Mouse (Mus musculus): ENCODE data around the gene Olfr703. TPM values are rescaled to one million over a fixed set of nuclear protein-coding genes. Genes with fewer than 3 reads are reported as not detected.

Olfr703 gene
- not detected in 2 replicates for polyA plus RNA-seq (2015; fragmentation: Nextera tagmentation; extraction: Ambion mirVana)

- Histone ChIP-seq H3K9me3 (no peaks in the 10 kb centered on the region), H3K9ac (no peak within 1 kb of the TSS), H3K27ac (replicated peaks) (no peak within 1 kb of the TSS), H3K27me3 (no peaks in the 10 kb centered on the region), H3K36me3 (no peaks in the 10 kb centered on the region), H3K4me3 (no peak within 1 kb of the TSS), H3K4me2 (no peak within 1 kb of the TSS), H3K4me1 (replicated peaks) (no peaks in the 10 kb centered on the region)
- 67% methylated on average over 2 of the region's 2 CpGs for WGBS
- ATAC-seq (ENCODE audit: low read depth): no peak
Measured at GRCm38 (mm10) chr7:106843060-106843459, at the start of gene Olfr703. Olfr703 (plus strand) TSS chr7:106843360.

- H3K9ac ChIP-seq: no peak within 1 kb of the TSS
- H3K4me2 ChIP-seq: no peak within 1 kb of the TSS
- no peaks in the 10 kb centered on the region for H3K27me3 ChIP-seq
- H3K4me3 ChIP-seq: no peak within 1 kb of the TSS
- 90% methylated on average over 1 of the region's 1 CpGs for WGBS
- H3K4me1 ChIP-seq (replicated peaks): no peaks in the 10 kb centered on the region
- H3K9me3 ChIP-seq: no peaks in the 10 kb centered on the region
- no peaks in the 10 kb centered on the region for H3K36me3 ChIP-seq
- no peak for ATAC-seq (ENCODE audit: low read depth)
- no peak within 1 kb of the TSS for H3K27ac ChIP-seq (replicated peaks)
Measured at GRCm38 (mm10) chr7:106808734-106809133, 34.4 kb upstream of the Olfr703 start, which contains the start of gene Olfr700. Olfr700 (minus strand) TSS chr7:106808834.

- Histone ChIP-seq H3K9me3 (no peaks in the 10 kb centered on the region), H3K4me3 (no peak within 1 kb of the TSS), H3K9ac (no peak within 1 kb of the TSS), H3K4me2 (no peak within 1 kb of the TSS), H3K27ac (replicated peaks) (no peak within 1 kb of the TSS), H3K4me1 (replicated peaks) (no peaks in the 10 kb centered on the region), H3K27me3 (no peaks in the 10 kb centered on the region), H3K36me3 (no peaks in the 10 kb centered on the region)
- WGBS: 87% methylated on average over 2 of the region's 2 CpGs
- no peak for ATAC-seq (ENCODE audit: low read depth)
Measured at GRCm38 (mm10) chr7:106813829-106814228, 29.3 kb upstream of the Olfr703 start, which contains the start of gene Olfr701. Olfr701 (plus strand) TSS chr7:106814129.

GRCm38 (mm10) chr7:106815775-106816174 lies 27.4 kb upstream of the Olfr703 start:
- Histone ChIP-seq H3K36me3 (no peaks in the 10 kb centered on the region), H3K4me2 (no peak overlapping the region), H3K9ac (no peak overlapping the region), H3K27ac (replicated peaks) (no peak overlapping the region), H3K4me1 (replicated peaks) (no peaks in the 10 kb centered on the region), H3K4me3 (no peak overlapping the region), H3K27me3 (no peaks in the 10 kb centered on the region), H3K9me3 (no peaks in the 10 kb centered on the region)
- 70% methylated on average over 2 of the region's 2 CpGs for WGBS
- ATAC-seq (ENCODE audit: low read depth): no peak

GRCm38 (mm10) chr7:106818414-106818813 lies 24.7 kb upstream of the Olfr703 start:
- Histone ChIP-seq H3K4me3 (no peak overlapping the region), H3K36me3 (no peaks in the 10 kb centered on the region), H3K9ac (no peak overlapping the region), H3K27me3 (no peaks in the 10 kb centered on the region), H3K4me1 (replicated peaks) (no peaks in the 10 kb centered on the region), H3K27ac (replicated peaks) (no peak overlapping the region), H3K9me3 (no peaks in the 10 kb centered on the region), H3K4me2 (no peak overlapping the region)
- no peak for ATAC-seq (ENCODE audit: low read depth)

GRCm38 (mm10) chr7:106833793-106834192 lies 9.4 kb upstream of the Olfr703 start, which contains the start of gene Olfr702:
Olfr702 (minus strand) TSS chr7:106833893.
- no peaks in the 10 kb centered on the region for H3K36me3 ChIP-seq
- no peaks in the 10 kb centered on the region for H3K4me1 ChIP-seq (replicated peaks)
- H3K4me3 ChIP-seq: no peak within 1 kb of the TSS
- no peaks in the 10 kb centered on the region for H3K27me3 ChIP-seq
- no peak within 1 kb of the TSS for H3K27ac ChIP-seq (replicated peaks)
- H3K4me2 ChIP-seq: no peak within 1 kb of the TSS
- H3K9me3 ChIP-seq: no peaks in the 10 kb centered on the region
- H3K9ac ChIP-seq: no peak within 1 kb of the TSS
- no peak for ATAC-seq (ENCODE audit: low read depth)

- no peak for ATAC-seq (ENCODE audit: low read depth)
- Histone ChIP-seq H3K4me1 (replicated peaks) (no peaks in the 10 kb centered on the region), H3K4me3 (no peak within 1 kb of the TSS), H3K9me3 (no peaks in the 10 kb centered on the region), H3K4me2 (no peak within 1 kb of the TSS), H3K36me3 (no peaks in the 10 kb centered on the region), H3K9ac (no peak within 1 kb of the TSS), H3K27ac (replicated peaks) (no peak within 1 kb of the TSS), H3K27me3 (no peaks in the 10 kb centered on the region)
Measured at GRCm38 (mm10) chr7:106862885-106863284, 19.7 kb downstream of the Olfr703 start, which contains the start of gene Olfr704. Olfr704 (plus strand) TSS chr7:106863185.

- Histone ChIP-seq H3K4me1 (replicated peaks) (no peaks in the 10 kb centered on the region), H3K36me3 (no peaks in the 10 kb centered on the region), H3K27me3 (no peaks in the 10 kb centered on the region), H3K4me3 (no peak within 1 kb of the TSS), H3K4me2 (no peak within 1 kb of the TSS), H3K9ac (no peak within 1 kb of the TSS), H3K27ac (replicated peaks) (no peak within 1 kb of the TSS), H3K9me3 (no peaks in the 10 kb centered on the region)
- ATAC-seq (ENCODE audit: low read depth): no peak
- WGBS: 86% methylated on average over 3 of the region's 3 CpGs
Measured at GRCm38 (mm10) chr7:106876791-106877190, 33.6 kb downstream of the Olfr703 start, which contains the start of gene Olfr705. Olfr705 (minus strand) TSS chr7:106876891.

GRCm38 (mm10) chr7:106888062-106888461 lies 44.9 kb downstream of the Olfr703 start, which contains the start of gene Olfr706:
Olfr706 (minus strand) TSS chr7:106888162.
- no peak within 1 kb of the TSS for H3K27ac ChIP-seq (replicated peaks)
- no peak within 1 kb of the TSS for H3K4me3 ChIP-seq
- no peaks in the 10 kb centered on the region for H3K4me1 ChIP-seq (replicated peaks)
- no peak for ATAC-seq (ENCODE audit: low read depth)
- H3K27me3 ChIP-seq: no peaks in the 10 kb centered on the region
- no peak within 1 kb of the TSS for H3K4me2 ChIP-seq
- H3K36me3 ChIP-seq: no peaks in the 10 kb centered on the region
- H3K9ac ChIP-seq: no peak within 1 kb of the TSS
- WGBS: 86% methylated on average over 2 of the region's 2 CpGs
- no peaks in the 10 kb centered on the region for H3K9me3 ChIP-seq

Other genes starting within 250 kb of the Olfr703 start
- gene Olfr693, start 162.8 kb upstream of the Olfr703 start, polyA plus RNA-seq (2015; fragmentation: Nextera tagmentation; extraction: Ambion mirVana): not detected in 2 replicates
- not detected in 2 replicates for gene Olfr694, start 151.5 kb upstream of the Olfr703 start, polyA plus RNA-seq (2015; fragmentation: Nextera tagmentation; extraction: Ambion mirVana)
- gene Olfr695, start 127.0 kb upstream of the Olfr703 start, polyA plus RNA-seq (2015; fragmentation: Nextera tagmentation; extraction: Ambion mirVana): not detected in 2 replicates
- not detected in 2 replicates for gene Olfr697, start 100.9 kb upstream of the Olfr703 start, polyA plus RNA-seq (2015; fragmentation: Nextera tagmentation; extraction: Ambion mirVana)
- not detected in 2 replicates for gene Olfr698, start 88.0 kb upstream of the Olfr703 start, polyA plus RNA-seq (2015; fragmentation: Nextera tagmentation; extraction: Ambion mirVana)
- gene Olfr699, start 50.2 kb upstream of the Olfr703 start, polyA plus RNA-seq (2015; fragmentation: Nextera tagmentation; extraction: Ambion mirVana): not detected in 2 replicates
- gene Olfr700, start 34.5 kb upstream of the Olfr703 start, polyA plus RNA-seq (2015; fragmentation: Nextera tagmentation; extraction: Ambion mirVana): not detected in 2 replicates
- not detected in 2 replicates for gene Olfr701, start 29.2 kb upstream of the Olfr703 start, polyA plus RNA-seq (2015; fragmentation: Nextera tagmentation; extraction: Ambion mirVana)
- gene Olfr702, start 9.5 kb upstream of the Olfr703 start, polyA plus RNA-seq (2015; fragmentation: Nextera tagmentation; extraction: Ambion mirVana): not detected in 2 replicates
- not detected in 2 replicates for gene Olfr704, start 19.8 kb downstream of the Olfr703 start, polyA plus RNA-seq (2015; fragmentation: Nextera tagmentation; extraction: Ambion mirVana)
- gene Olfr705, start 33.5 kb downstream of the Olfr703 start, polyA plus RNA-seq (2015; fragmentation: Nextera tagmentation; extraction: Ambion mirVana): not detected in 2 replicates
- gene Olfr706, start 44.8 kb downstream of the Olfr703 start, polyA plus RNA-seq (2015; fragmentation: Nextera tagmentation; extraction: Ambion mirVana): not detected in 2 replicates
- not detected in 2 replicates for gene Olfr707, start 57.9 kb downstream of the Olfr703 start, polyA plus RNA-seq (2015; fragmentation: Nextera tagmentation; extraction: Ambion mirVana)
- not detected in 2 replicates for gene Olfr1532-ps1, start 64.6 kb downstream of the Olfr703 start, polyA plus RNA-seq (2015; fragmentation: Nextera tagmentation; extraction: Ambion mirVana)
- gene Olfr709-ps1, start 88.9 kb downstream of the Olfr703 start, polyA plus RNA-seq (2015; fragmentation: Nextera tagmentation; extraction: Ambion mirVana): not detected in 2 replicates
- gene Olfr710, start 105.0 kb downstream of the Olfr703 start, polyA plus RNA-seq (2015; fragmentation: Nextera tagmentation; extraction: Ambion mirVana): not detected in 2 replicates
- gene Olfr6, start 120.6 kb downstream of the Olfr703 start, polyA plus RNA-seq (2015; fragmentation: Nextera tagmentation; extraction: Ambion mirVana): not detected in 2 replicates
- not detected in 2 replicates for gene Olfr711, start 132.1 kb downstream of the Olfr703 start, polyA plus RNA-seq (2015; fragmentation: Nextera tagmentation; extraction: Ambion mirVana)
- gene Olfr2, start 162.7 kb downstream of the Olfr703 start, polyA plus RNA-seq (2015; fragmentation: Nextera tagmentation; extraction: Ambion mirVana): not detected in 2 replicates
- gene Olfr713, start 187.8 kb downstream of the Olfr703 start, polyA plus RNA-seq (2015; fragmentation: Nextera tagmentation; extraction: Ambion mirVana): not detected in 2 replicates
- gene Olfr714, start 227.6 kb downstream of the Olfr703 start, polyA plus RNA-seq (2015; fragmentation: Nextera tagmentation; extraction: Ambion mirVana): not detected in 2 replicates
- gene Olfr17, start 249.9 kb downstream of the Olfr703 start, polyA plus RNA-seq (2015; fragmentation: Nextera tagmentation; extraction: Ambion mirVana): not detected in 2 replicates

Data from neural tube, embryonic 13.5 days (tissue).